Mouse (Mus musculus) embryo, embryonic 11 days (tissue): ENCODE measurements at regions not wholly inside any gene's neighbourhood (a gene's known extent, or its start where the extent isn't known, plus 50 kb on each side); places are given as distances from the start of the nearest gene placed in this dataset.

Experiments used
- DNase-seq: peaks from one replicate; pipeline ENCODE4 v3.0.0-alpha.2; 2015

GRCm38 (mm10) chr5:96936239-96936638 lies 61.2 kb upstream of the Bmp2k start:
- no peak for DNase-seq

GRCm38 (mm10) chr5:96938718-96939117 lies 58.8 kb upstream of the Bmp2k start:
- DNase-seq, result no peak

- no peak for DNase-seq
Observed at GRCm38 (mm10) chr5:96939273-96939672, 58.2 kb upstream of the Bmp2k start.

GRCm38 (mm10) chr5:96940170-96941086 lies 57.1 kb upstream of the Bmp2k start:
- no peak for DNase-seq

GRCm38 (mm10) chr5:96941087-96941468 lies 56.4 kb upstream of the Bmp2k start:
- no peak for DNase-seq

- no peak for DNase-seq
Observed at GRCm38 (mm10) chr5:96941518-96941917, 56.0 kb upstream of the Bmp2k start.
